Mouse (Mus musculus) liver, embryonic 14.5 days (tissue): ENCODE results near the gene Gm10717. TPM values are rescaled to one million over a fixed set of nuclear protein-coding genes. Genes with fewer than 3 reads are reported as not detected.

Experiments
- microRNA-seq: library from miRNA; unstranded; fragments of <30 nt; microRNA quantifications from one replicate; pipeline ENCODE4, GENCODE M21; 2016
- polyA plus RNA-seq, 2 experiments: library from polyadenylated mRNA; depleted of rRNA in 1 of 2; stranded (reverse) in 1 of 2; unstranded in 1 of 2; fragments of >200 nt; fragmentation: Nextera tagmentation in 1 of 2; extraction: Ambion mirVana in 1 of 2; gene quantifications; 2 replicates each; pipeline versions ENCODE4 v1.2.1 to v1.2.3; 2012 to 2014

Gm10717 gene
- polyA plus RNA-seq, 2 experiments, result not detected

Small RNA genes within 50 kb of the gene (microRNA-seq; reads per million reads assigned to microRNA genes)
- gene Mir101c, result not detected

Other genes starting within 250 kb of the Gm10717 start
- not detected in 2 replicates for gene Gm10722, start 24.5 kb upstream of the Gm10717 start, polyA plus RNA-seq (2012; rRNA removed)
- not detected in 2 replicates for gene Gm10722, start 24.5 kb upstream of the Gm10717 start, polyA plus RNA-seq (2014; fragmentation: Nextera tagmentation; extraction: Ambion mirVana)
- gene Gm11168, start 22.1 kb upstream of the Gm10717 start, polyA plus RNA-seq (2012; rRNA removed), result not detected in 2 replicates
- not detected in 2 replicates for gene Gm11168, start 22.1 kb upstream of the Gm10717 start, polyA plus RNA-seq (2014; fragmentation: Nextera tagmentation; extraction: Ambion mirVana)
- not detected in 2 replicates for gene Gm10721, start 12.3 kb upstream of the Gm10717 start, polyA plus RNA-seq (2012; rRNA removed)
- not detected in 2 replicates for gene Gm10721, start 12.3 kb upstream of the Gm10717 start, polyA plus RNA-seq (2014; fragmentation: Nextera tagmentation; extraction: Ambion mirVana)
- gene Gm10720, start 9.8 kb upstream of the Gm10717 start, polyA plus RNA-seq (2012; rRNA removed), result not detected in 2 replicates
- gene Gm10720, start 9.8 kb upstream of the Gm10717 start, polyA plus RNA-seq (2014; fragmentation: Nextera tagmentation; extraction: Ambion mirVana), result not detected in 2 replicates
- not detected in 2 replicates for gene Gm10719, start 8.0 kb upstream of the Gm10717 start, polyA plus RNA-seq (2012; rRNA removed)
- not detected in 2 replicates for gene Gm10719, start 8.0 kb upstream of the Gm10717 start, polyA plus RNA-seq (2014; fragmentation: Nextera tagmentation; extraction: Ambion mirVana)
- gene Gm10718, start 1.9 kb upstream of the Gm10717 start, polyA plus RNA-seq (2012; rRNA removed), result not detected in 2 replicates
- gene Gm10718, start 1.9 kb upstream of the Gm10717 start, polyA plus RNA-seq (2014; fragmentation: Nextera tagmentation; extraction: Ambion mirVana), result not detected in 2 replicates
- gene Gm17535, start 9.2 kb downstream of the Gm10717 start, polyA plus RNA-seq (2012; rRNA removed), result not detected in 2 replicates
- gene Gm17535, start 9.2 kb downstream of the Gm10717 start, polyA plus RNA-seq (2014; fragmentation: Nextera tagmentation; extraction: Ambion mirVana), result not detected in 2 replicates
- not detected in 2 replicates for gene Gm10715, start 11.5 kb downstream of the Gm10717 start, polyA plus RNA-seq (2012; rRNA removed)
- gene Gm10715, start 11.5 kb downstream of the Gm10717 start, polyA plus RNA-seq (2014; fragmentation: Nextera tagmentation; extraction: Ambion mirVana), result not detected in 2 replicates